Mouse (Mus musculus) liver, embryonic 14 days (tissue): ENCODE results near the gene Vmn1r83. TPM values are rescaled to one million over a fixed set of nuclear protein-coding genes. Genes with fewer than 3 reads are reported as not detected.

Source experiments
- polyA plus RNA-seq: library from polyadenylated mRNA; depleted of rRNA; stranded (reverse); fragments of >200 nt; gene quantifications from 2 replicates; pipeline ENCODE4 v1.2.3, GENCODE M21; 2012; rRNA removed

Gene Vmn1r83
- not detected in 2 replicates for polyA plus RNA-seq

GRCm38 (mm10) chr7:12329381-12329780 is at the start of gene Vmn1r83:
Gene Vmn1r83 (minus strand): TSS chr7:12329481.

DNA sequence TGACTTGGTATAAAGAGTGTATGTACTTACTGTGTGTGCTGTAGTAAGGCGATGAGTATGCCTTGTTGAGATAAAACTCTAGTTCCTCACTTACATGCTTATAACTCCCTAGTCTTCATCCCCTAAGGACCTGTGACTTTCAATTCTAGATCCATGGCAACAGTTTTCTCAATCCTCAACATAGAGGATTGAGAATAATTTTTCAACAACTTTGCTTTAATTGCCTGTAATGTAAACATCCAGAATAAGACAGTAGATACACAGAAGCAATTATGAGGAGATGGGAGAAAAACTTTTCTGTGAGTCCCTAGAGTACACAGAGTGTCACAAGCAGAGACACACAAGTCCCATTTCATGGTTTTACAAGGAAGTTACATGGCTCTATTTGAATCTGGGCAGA is 39.9 kb upstream of the Vmn1r83 start, which contains the start of gene Vmn1r84:
Gene Vmn1r84 (minus strand): TSS at position 101 of the 400 bp plus-strand sequence.

GRCm38 (mm10) chr7:12300130-12300529 is 29.2 kb downstream of the Vmn1r83 start, which contains the start of gene Vmn1r82:
Gene Vmn1r82 (plus strand): TSS chr7:12300430.

Other genes with a start within 250 kb of the Vmn1r83 start
- gene Vmn1r78, start 179.2 kb downstream of the Vmn1r83 start, polyA plus RNA-seq = not detected in 2 replicates
- not detected in 2 replicates for gene Vmn1r79, start 158.2 kb downstream of the Vmn1r83 start, polyA plus RNA-seq
- not detected in 2 replicates for gene Vmn1r80, start 140.2 kb downstream of the Vmn1r83 start, polyA plus RNA-seq
- gene Vmn1r81, start 61.2 kb downstream of the Vmn1r83 start, polyA plus RNA-seq = not detected in 2 replicates
- gene Vmn1r82, start 29.1 kb downstream of the Vmn1r83 start, polyA plus RNA-seq = not detected in 2 replicates
- not detected in 2 replicates for gene Vmn1r84, start 39.8 kb upstream of the Vmn1r83 start, polyA plus RNA-seq
- gene Zfp551, start 93.3 kb upstream of the Vmn1r83 start, polyA plus RNA-seq = 0.35 and 0.38 TPM in 2 replicates
- gene Zfp606, start 148.8 kb upstream of the Vmn1r83 start, polyA plus RNA-seq = 1.5 TPM in 2 replicates
- not detected in 2 replicates for gene 2900092C05Rik, start 183.0 kb upstream of the Vmn1r83 start, polyA plus RNA-seq